Mouse (Mus musculus) liver, adult 2 months (tissue): ENCODE results near the gene Tmem198b.

Source experiments
- CTCF ChIP-seq: fragments of 200-500 bp; IDR thresholded peaks from 2 replicates; pipeline ENCODE4 v1.5.1; 2011; ENCODE audit warnings: low read depth, low read length, control low read depth
- POLR2A ChIP-seq: fragments of 200-500 bp; IDR thresholded peaks from 2 replicates; pipeline ENCODE4 v1.6.1; 2011; ENCODE audit warnings: low read length, control low read depth; ENCODE audit not compliant: insufficient read depth; ENCODE audit errors: extremely low read depth

DNA sequence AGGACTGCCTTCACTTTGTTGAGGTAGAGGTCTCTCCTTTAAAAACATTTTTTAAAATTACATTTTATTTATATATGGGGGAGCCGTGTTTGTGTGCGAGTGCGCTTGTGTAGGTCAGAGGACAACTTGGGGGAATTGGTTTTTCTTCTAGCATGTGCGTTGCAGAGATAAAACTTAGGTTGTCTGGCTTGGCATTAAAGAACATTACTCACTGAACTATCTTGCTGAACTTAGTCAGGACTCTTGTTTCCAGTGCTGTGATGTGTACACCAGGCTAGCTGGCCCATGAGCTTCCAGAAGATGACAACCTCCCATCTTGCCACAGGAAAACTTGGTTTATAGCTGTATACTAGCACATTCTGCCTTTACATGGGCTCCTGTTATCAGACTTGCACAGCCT lies 42.5 kb upstream of the Tmem198b start:
- TF ChIP-seq CTCF = no peak
- no peak for TF ChIP-seq POLR2A
